Mouse (Mus musculus) limb, embryonic 12.5 days (tissue): ENCODE measurements around the gene Grin2c. TPM values are rescaled to one million over a fixed set of nuclear protein-coding genes. Genes with fewer than 3 reads are reported as not detected.

Source experiments
- ATAC-seq: fragments of 200-750 bp; cut with Nextera tagmentation; 2 replicates; pipeline ENCODE4 v1.8.0; 2017; ENCODE audit warnings: low read depth, moderate TSS enrichment; ENCODE audit not compliant: insufficient number of reproducible peaks, insufficient read depth, low FRiP score, low TSS enrichment
- H3K27ac ChIP-seq: fragments of 300-500 bp; sonication (generic); 2 replicates; pipeline ENCODE4 v1.5.1; 2016; ENCODE audit warnings: mild to moderate bottlenecking, moderate library complexity
- H3K27me3 ChIP-seq: fragments of 300-500 bp; sonication (generic); 2 replicates; pipeline ENCODE4 v1.6.1; 2016; ENCODE audit warnings: mild to moderate bottlenecking, moderate library complexity
- H3K36me3 ChIP-seq: fragments of 300-500 bp; sonication (generic); 2 replicates; pipeline ENCODE4 v1.6.1; 2016; ENCODE audit warnings: mild to moderate bottlenecking, moderate library complexity
- H3K4me1 ChIP-seq: fragments of 300-500 bp; sonication (generic); replicated peaks from 2 replicates; pipeline ENCODE4 v1.6.1; 2016
- H3K4me2 ChIP-seq: fragments of 300-500 bp; sonication (generic); 2 replicates; pipeline ENCODE4 v1.6.1; 2016; ENCODE audit warnings: mild to moderate bottlenecking, moderate library complexity
- H3K4me3 ChIP-seq: fragments of 300-500 bp; sonication (generic); replicated peaks from 2 replicates; pipeline ENCODE4 v1.5.1; 2016; ENCODE audit warnings: mild to moderate bottlenecking
- H3K9ac ChIP-seq: fragments of 300-500 bp; sonication (generic); replicated peaks from 2 replicates; pipeline ENCODE4 v1.6.1; 2016; ENCODE audit warnings: mild to moderate bottlenecking, moderate library complexity
- H3K9me3 ChIP-seq: fragments of 300-500 bp; sonication (generic); 2 replicates; pipeline ENCODE4 v1.6.1; 2016; ENCODE audit warnings: mild to moderate bottlenecking, moderate library complexity
- WGBS: fragments of 180-500 bp; shearing (Covaris S2); methylation state at CpG from one replicate; pipeline ENCODE4 v1.1.7; 2016; 5-methylcytosine and 5-hydroxymethylcytosine counted together
- polyA plus RNA-seq: library from polyadenylated mRNA; unstranded; fragments of >200 nt; fragmentation: Nextera tagmentation; extraction: Ambion mirVana; gene quantifications from 2 replicates; pipeline ENCODE4 v1.2.1, GENCODE M21; 2016

Gene Grin2c
- polyA plus RNA-seq, 1 experiment from 2014 or later = 0.21 TPM

DNA sequence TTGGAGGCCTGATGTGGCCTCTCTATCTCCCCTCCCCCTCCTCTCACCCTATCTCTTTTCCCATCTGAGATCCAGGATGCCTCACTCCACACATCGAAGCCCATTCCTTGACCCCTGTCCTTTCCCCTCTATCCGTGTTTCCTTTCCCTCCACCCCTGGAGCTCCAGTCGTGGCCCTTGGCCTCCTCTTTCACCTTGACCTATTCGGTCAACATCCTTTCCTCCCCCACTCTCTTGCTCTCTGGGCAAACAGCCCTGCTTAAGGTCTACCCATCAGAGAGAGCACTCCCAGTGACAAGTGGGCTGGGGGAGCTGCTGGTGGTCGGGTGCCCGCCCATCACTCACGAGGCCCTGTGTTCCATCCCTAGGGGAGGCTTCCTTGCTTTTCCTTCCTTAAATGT, 6.7 kb upstream of the Grin2c start:
- Histone ChIP-seq H3K4me3 (no peak overlapping the region), H3K4me2 (no peak overlapping the region), H3K4me1 (peaks cover 19% of the 10 kb centered on the region), H3K9ac (no peak overlapping the region), H3K36me3 (peaks cover 11% of the 10 kb centered on the region), H3K27ac (no peak overlapping the region), H3K27me3 (peaks cover 16% of the 10 kb centered on the region), H3K9me3 (no peaks in the 10 kb centered on the region)
- WGBS = 70% methylated on average over 7 of the region's 7 CpGs
- no peak for ATAC-seq

DNA sequence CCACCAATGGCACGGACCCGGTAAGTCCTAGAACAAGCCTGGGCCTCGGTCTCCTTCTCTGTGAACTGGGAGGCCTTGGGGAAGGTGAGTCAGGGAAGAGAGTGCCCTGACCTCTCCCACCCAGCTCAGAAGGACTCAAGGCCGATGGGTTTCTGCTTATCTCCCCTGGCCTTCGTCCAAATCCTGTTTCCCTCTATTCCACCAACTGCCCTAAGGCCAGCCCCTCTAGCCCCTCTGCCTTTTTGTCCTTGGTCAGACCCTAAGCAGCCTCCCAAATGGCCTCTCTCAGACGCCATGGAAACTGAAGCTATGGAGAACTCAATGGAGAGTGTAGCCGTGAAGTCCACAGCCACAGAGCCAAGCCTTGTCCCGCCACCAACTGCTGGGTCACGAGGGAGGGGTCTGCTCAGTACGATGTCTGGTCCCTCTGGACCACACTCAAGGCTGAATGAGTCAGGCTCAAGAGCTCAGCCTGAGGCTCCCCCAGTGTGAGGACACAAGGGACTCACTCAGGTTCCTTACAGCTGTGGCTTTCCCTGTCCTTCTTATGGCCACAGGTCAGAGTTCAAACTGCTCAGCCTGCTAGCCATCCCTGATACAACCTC, 6.0 kb upstream of the Grin2c start:
- no peak overlapping the region for H3K4me3 ChIP-seq
- H3K9ac ChIP-seq = no peak overlapping the region
- peaks cover 14% of the 10 kb centered on the region for H3K36me3 ChIP-seq
- H3K4me1 ChIP-seq = peaks cover 17% of the 10 kb centered on the region
- 78% methylated on average over 10 of the region's 10 CpGs for WGBS
- no peak overlapping the region for H3K27ac ChIP-seq
- no peak overlapping the region for H3K4me2 ChIP-seq
- no peaks in the 10 kb centered on the region for H3K9me3 ChIP-seq
- ATAC-seq = no peak
- H3K27me3 ChIP-seq = peaks cover 23% of the 10 kb centered on the region

- Histone ChIP-seq H3K9ac (0 out of 2 replicates have a peak overlapping the region, but pooled peaks have one; percentile 2), H3K27ac (no peak overlapping the region), H3K27me3 (peaks cover 39% of the 10 kb centered on the region), H3K9me3 (no peaks in the 10 kb centered on the region), H3K36me3 (peaks cover 14% of the 10 kb centered on the region), H3K4me2 (no peak overlapping the region), H3K4me3 (no peak overlapping the region), H3K4me1 (peaks cover 23% of the 10 kb centered on the region)
- no peak for ATAC-seq
- 65% methylated on average over 10 of the region's 10 CpGs for WGBS
Observed at GRCm38 (mm10) chr11:115271481-115271880, 4.4 kb upstream of the Grin2c start.

DNA sequence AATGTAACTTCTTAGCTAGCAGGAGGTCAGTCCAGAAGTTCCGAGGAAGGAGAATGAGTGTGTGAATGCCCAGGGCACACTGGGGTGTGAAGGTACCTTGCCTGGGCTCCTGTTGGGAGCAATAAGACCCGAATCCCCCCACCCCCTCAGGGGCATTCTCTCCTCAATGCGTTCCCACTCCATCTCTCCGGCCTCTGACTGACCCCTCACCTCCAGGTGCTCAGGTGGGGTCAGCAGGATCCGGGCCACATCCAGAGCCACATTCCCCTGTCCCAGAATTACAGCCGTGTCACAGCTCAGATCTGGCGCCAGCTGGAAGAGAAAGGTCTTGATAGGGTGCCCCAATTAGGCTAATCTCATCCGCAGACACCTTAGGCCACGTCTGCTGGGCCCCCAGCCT, 4.0 kb upstream of the Grin2c start:
- H3K9ac ChIP-seq = no peak overlapping the region
- no peak overlapping the region for H3K27ac ChIP-seq
- WGBS = 78% methylated on average over 9 of the region's 9 CpGs
- H3K27me3 ChIP-seq = peaks cover 43% of the 10 kb centered on the region
- H3K4me1 ChIP-seq = peaks cover 19% of the 10 kb centered on the region
- H3K36me3 ChIP-seq = peaks cover 14% of the 10 kb centered on the region
- H3K4me3 ChIP-seq = no peak overlapping the region
- no peak overlapping the region for H3K4me2 ChIP-seq
- ATAC-seq = no peak
- H3K9me3 ChIP-seq = no peaks in the 10 kb centered on the region

DNA sequence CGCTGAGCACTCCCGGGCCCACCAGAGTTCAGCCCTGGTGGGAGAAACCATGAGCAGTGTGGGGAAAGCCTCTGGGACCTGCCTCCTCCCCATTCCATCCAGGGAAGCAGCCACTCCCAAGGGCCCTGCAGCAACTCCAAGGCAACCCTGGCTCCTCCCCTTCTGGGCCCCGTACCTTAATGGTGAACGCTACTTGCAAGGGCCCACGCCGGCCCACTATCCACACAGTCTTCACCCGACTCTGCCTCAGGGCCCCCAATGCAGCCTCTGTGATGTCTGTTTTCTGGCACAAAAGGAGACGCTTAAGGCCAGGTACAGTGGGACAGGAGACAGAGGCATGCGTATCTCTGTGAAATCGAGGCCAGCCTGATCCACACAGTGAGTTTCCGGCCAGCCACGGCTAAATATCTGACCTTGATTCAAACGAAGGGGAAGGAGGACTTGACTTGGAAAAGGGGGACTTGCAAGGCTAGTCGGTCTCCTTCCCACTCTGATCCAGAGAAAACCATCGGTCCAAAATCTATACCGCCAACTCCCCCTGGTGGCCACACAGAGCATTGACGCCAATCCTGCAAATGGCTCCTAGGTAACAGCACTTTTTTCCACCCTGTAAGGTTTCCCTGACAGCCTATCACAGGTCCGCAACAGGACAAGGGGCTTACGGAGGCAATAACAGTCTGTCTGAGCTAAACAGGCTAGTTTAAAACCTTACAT, 3.3 kb upstream of the Grin2c start:
- no peak overlapping the region for H3K4me3 ChIP-seq
- peaks cover 50% of the 10 kb centered on the region for H3K27me3 ChIP-seq
- peaks cover 14% of the 10 kb centered on the region for H3K36me3 ChIP-seq
- 30% methylated on average over 19 of the region's 19 CpGs for WGBS
- no peak for ATAC-seq
- no peak overlapping the region for H3K9ac ChIP-seq
- H3K9me3 ChIP-seq = no peaks in the 10 kb centered on the region
- no peak overlapping the region for H3K4me2 ChIP-seq
- H3K4me1 ChIP-seq = peaks cover 15% of the 10 kb centered on the region
- no peak overlapping the region for H3K27ac ChIP-seq

DNA sequence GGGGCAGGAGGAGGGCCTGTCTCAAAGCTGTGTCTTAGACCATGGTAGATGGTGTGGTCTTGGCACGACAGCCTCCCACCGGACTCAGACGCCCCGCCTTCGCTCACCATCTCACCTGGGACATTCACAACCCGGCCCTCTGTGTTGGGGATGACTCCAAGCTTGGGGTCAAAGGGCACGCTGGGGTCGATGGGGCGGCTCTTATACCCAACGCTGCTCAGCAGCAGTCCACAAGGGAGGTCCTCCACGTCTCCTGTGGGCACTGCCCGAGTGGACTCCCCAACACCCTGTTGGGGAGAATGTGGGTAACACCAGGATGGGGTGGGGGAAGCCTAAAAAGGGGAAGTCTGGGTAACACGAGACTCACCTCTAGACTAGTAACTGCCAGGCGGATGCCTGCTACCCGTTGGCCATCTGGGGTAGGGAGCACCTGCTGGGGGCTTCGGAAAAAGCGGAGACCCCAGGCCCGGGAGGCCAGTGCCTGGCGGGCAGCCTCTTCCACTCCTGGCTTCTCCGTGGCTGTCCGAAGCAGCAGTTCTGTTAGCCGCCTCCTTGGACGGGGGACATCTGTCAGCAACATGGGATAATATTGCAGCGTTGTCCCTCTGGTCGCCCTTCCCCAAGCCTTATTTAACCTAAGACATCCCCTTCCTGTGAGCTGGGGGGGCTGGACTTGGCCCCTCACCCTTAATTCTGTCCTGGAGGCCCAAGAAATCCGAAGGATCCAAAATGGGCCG, 2.5 kb upstream of the Grin2c start:
- Histone ChIP-seq H3K27ac (no peak overlapping the region), H3K9ac (no peak overlapping the region), H3K4me3 (no peak overlapping the region), H3K36me3 (peaks cover 14% of the 10 kb centered on the region), H3K4me2 (no peak overlapping the region), H3K27me3 (peaks cover 58% of the 10 kb centered on the region), H3K9me3 (no peaks in the 10 kb centered on the region), H3K4me1 (peaks cover 15% of the 10 kb centered on the region)
- ATAC-seq = no peak
- 90% methylated on average over 27 of the region's 27 CpGs for WGBS

DNA sequence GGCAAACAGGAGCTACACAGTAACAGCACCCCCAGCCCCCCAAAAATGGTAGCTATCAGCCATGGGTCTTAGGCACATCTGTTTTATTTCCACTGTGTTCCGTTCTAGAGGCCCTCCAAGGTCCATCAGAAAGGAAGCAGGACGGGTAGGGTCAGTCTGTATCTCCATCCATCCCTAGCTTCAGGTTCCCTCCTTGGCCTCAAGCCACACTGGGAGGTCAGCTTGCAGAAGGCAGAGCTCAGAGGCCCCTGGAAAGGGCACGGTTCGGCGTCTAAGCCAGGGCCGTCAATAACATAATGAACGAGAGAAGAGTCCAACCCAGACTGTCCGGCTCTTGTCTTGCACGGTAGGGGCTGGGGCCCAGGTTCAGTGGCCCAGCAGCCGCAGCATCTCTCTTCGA, 915 bp upstream of the Grin2c start:
- Histone ChIP-seq H3K4me1 (peaks cover 15% of the 10 kb centered on the region), H3K4me3 (no peak overlapping the region), H3K27me3 (peaks cover 74% of the 10 kb centered on the region), H3K36me3 (peaks cover 14% of the 10 kb centered on the region), H3K9ac (no peak overlapping the region), H3K9me3 (no peaks in the 10 kb centered on the region), H3K4me2 (no peak overlapping the region), H3K27ac (no peak overlapping the region)
- 75% methylated on average over 11 of the region's 11 CpGs for WGBS
- ATAC-seq = no peak

DNA sequence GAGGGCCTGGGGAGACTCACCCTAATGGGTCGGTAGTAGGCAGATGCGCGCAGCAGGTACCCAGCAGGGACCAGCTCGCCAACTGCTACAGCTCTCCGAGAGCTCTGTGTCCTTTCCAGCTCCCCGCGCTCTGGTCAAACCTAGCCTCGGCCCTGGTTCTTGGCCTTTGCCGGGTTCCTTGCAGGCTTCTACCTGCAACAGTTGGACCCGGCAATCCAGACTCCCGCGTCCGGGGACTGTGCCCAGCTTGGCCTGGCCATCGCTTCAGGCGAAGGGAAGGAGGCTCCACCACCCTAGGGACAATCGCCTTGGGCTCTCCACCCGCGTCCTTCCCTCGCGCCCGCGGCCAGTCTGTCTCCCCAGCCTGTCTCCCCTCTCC, 654 bp downstream of the Grin2c start:
- peaks cover 89% of the 10 kb centered on the region for H3K27me3 ChIP-seq
- ATAC-seq = no peak
- H3K36me3 ChIP-seq = peaks cover 14% of the 10 kb centered on the region
- peak overlapping the region; percentile 53; the same call in 1 of the 2 replicates for H3K9ac ChIP-seq
- H3K4me1 ChIP-seq = peaks cover 15% of the 10 kb centered on the region
- 2% methylated on average over 21 of the region's 22 CpGs for WGBS
- no peak overlapping the region for H3K27ac ChIP-seq
- H3K9me3 ChIP-seq = no peaks in the 10 kb centered on the region
- peak overlapping the region; percentile 81 for H3K4me2 ChIP-seq
- peak overlapping the region; percentile 45 for H3K4me3 ChIP-seq

GRCm38 (mm10) chr11:115265771-115266399, 1.2 kb downstream of the Grin2c start:
- Histone ChIP-seq H3K4me2 (peak overlapping the region; percentile 81), H3K27me3 (peaks cover 94% of the 10 kb centered on the region), H3K36me3 (peaks cover 14% of the 10 kb centered on the region), H3K4me1 (peaks cover 15% of the 10 kb centered on the region), H3K9ac (no peak overlapping the region; the same call in 1 of the 2 replicates), H3K9me3 (no peaks in the 10 kb centered on the region), H3K27ac (no peak overlapping the region), H3K4me3 (no peak overlapping the region)
- no peak for ATAC-seq
- WGBS = 3% methylated on average over 20 of the region's 20 CpGs

GRCm38 (mm10) chr11:115264862-115265668, 2.0 kb downstream of the Grin2c start:
- Histone ChIP-seq H3K27ac (no peak overlapping the region), H3K9ac (no peak overlapping the region), H3K27me3 (peaks cover 100% of the 10 kb centered on the region), H3K4me3 (peak overlapping the region; percentile 34), H3K9me3 (no peaks in the 10 kb centered on the region), H3K4me1 (peaks cover 12% of the 10 kb centered on the region), H3K4me2 (peak overlapping the region; percentile 55), H3K36me3 (peaks cover 14% of the 10 kb centered on the region)
- WGBS = 6% methylated on average over 39 of the region's 39 CpGs
- no peak for ATAC-seq
